Mouse (Mus musculus) gastrocnemius, postnatal 10 days (tissue): ENCODE results near the gene Zfp759. TPM values are rescaled to one million over a fixed set of nuclear protein-coding genes. Genes with fewer than 3 reads are reported as not detected.

ENCODE experiments used
- total RNA-seq, 2 experiments: library from RNA; stranded (reverse); gene quantifications; 2 replicates each; pipeline ENCODE4 v1.2.3; 2021

Gene Zfp759
- total RNA-seq, 2 experiments from 2014 or later = 3.6 TPM

Other genes with a start within 250 kb of the Zfp759 start
- gene Gm10767, start 216.7 kb upstream of the Zfp759 start, total RNA-seq = under 1 TPM; 0.56 to 0.63 TPM
- 1 to 10 TPM in 1 of 2 experiments, under 1 TPM in 1; 0.92 to 1.5 TPM for gene Zfp712, start 60.5 kb upstream of the Zfp759 start, total RNA-seq
- 1 to 10 TPM; 1.5 to 1.6 TPM for gene Zfp708, start 23.7 kb upstream of the Zfp759 start, total RNA-seq
- gene Gm28557, start 13.1 kb upstream of the Zfp759 start, total RNA-seq = 1 to 10 TPM; 1.1 to 2.1 TPM
- under 1 TPM; 0.38 to 0.56 TPM for gene Rslcan18, start 5.4 kb upstream of the Zfp759 start, total RNA-seq
- gene Rsl1, start 51.5 kb downstream of the Zfp759 start, total RNA-seq = 1 to 10 TPM; 1.4 to 2.1 TPM
- gene Zfp455, start 72.8 kb downstream of the Zfp759 start, total RNA-seq = under 1 TPM; 0.66 to 0.72 TPM
- 1 to 10 TPM; 1.9 to 2.3 TPM for gene Zfp458, start 156.8 kb downstream of the Zfp759 start, total RNA-seq
- gene Zfp457, start 184.8 kb downstream of the Zfp759 start, total RNA-seq = 1 to 10 TPM; 1.4 to 1.7 TPM
- gene Zfp595, start 210.9 kb downstream of the Zfp759 start, total RNA-seq = 1 to 10 TPM; 1.5 to 2.0 TPM
- under 1 TPM in 1 of 2 experiments, not detected in 1; 0.77 TPM for gene Gm28044, start 238.9 kb downstream of the Zfp759 start, total RNA-seq
- 1 to 10 TPM; 1.1 to 1.2 TPM for gene Zfp953, start 238.9 kb downstream of the Zfp759 start, total RNA-seq